Mouse (Mus musculus) spleen, adult 2 months (tissue): ENCODE measurements around the gene Irf2bp1.
A peak's percentile ranks its signal among the peaks of the same experiment; 100 is the strongest.

Experiments used
- CTCF ChIP-seq: fragments of 200-500 bp; IDR thresholded peaks from 2 replicates; pipeline ENCODE4 v1.5.1; 2011; ENCODE audit warnings: mild to moderate bottlenecking, inconsistent platforms; ENCODE audit not compliant: insufficient read depth, insufficient read length, insufficient replicate concordance; ENCODE audit errors: extremely low read depth
- POLR2A ChIP-seq: fragments of 200-500 bp; IDR thresholded peaks from 2 replicates; pipeline ENCODE4 v1.6.1; 2011; ENCODE audit warnings: low read depth, low read length, inconsistent platforms

- TF ChIP-seq POLR2A = peak; percentile 85
- peak; percentile 7; the same call in 1 of the 2 replicates for TF ChIP-seq CTCF
Measured at GRCm38 (mm10) chr7:19001066-19001806, 2.6 kb upstream of the Irf2bp1 start.
